Mouse (Mus musculus) embryonic facial prominence, embryonic 14.5 days (tissue): ENCODE measurements around the gene Adipoq. TPM values are rescaled to one million over a fixed set of nuclear protein-coding genes. Genes with fewer than 3 reads are reported as not detected.

Source experiments
- ATAC-seq: fragments of 200-750 bp; cut with Nextera tagmentation; 2 replicates; pipeline ENCODE4 v1.8.0; 2017; ENCODE audit warnings: low read depth, moderate number of reproducible peaks, moderate TSS enrichment
- DNase-seq: peaks from one replicate; pipeline ENCODE4 v3.0.0-alpha.2; 2015; ENCODE audit warnings: low spot score
- H3K27ac ChIP-seq: fragments of 300-500 bp; sonication (generic); replicated peaks from 2 replicates; pipeline ENCODE4 v1.5.1; 2014; ENCODE audit warnings: low read depth, mild to moderate bottlenecking, low read length, moderate library complexity
- H3K27me3 ChIP-seq: fragments of 300-500 bp; sonication (generic); replicated peaks from 2 replicates; pipeline ENCODE4 v1.6.1; 2014; ENCODE audit warnings: low read length; ENCODE audit not compliant: control insufficient read depth, insufficient read depth
- H3K36me3 ChIP-seq: fragments of 300-500 bp; sonication (generic); 2 replicates; pipeline ENCODE4 v1.6.1; 2014; ENCODE audit warnings: low read length, mixed read lengths; ENCODE audit not compliant: control insufficient read depth, insufficient read depth
- H3K4me1 ChIP-seq: fragments of 300-500 bp; sonication (generic); 2 replicates; pipeline ENCODE4 v1.6.1; 2014; ENCODE audit warnings: antibody characterized with exemption, low read length; ENCODE audit not compliant: control insufficient read depth, insufficient read depth
- H3K4me2 ChIP-seq: fragments of 300-500 bp; sonication (generic); 2 replicates; pipeline ENCODE4 v1.6.1; 2014; ENCODE audit warnings: low read depth, mild to moderate bottlenecking, low read length, moderate library complexity, mixed read lengths
- H3K4me3 ChIP-seq: fragments of 300-500 bp; sonication (generic); 2 replicates; pipeline ENCODE4 v1.5.1; 2014; ENCODE audit warnings: low read depth, mild to moderate bottlenecking, low read length
- H3K9ac ChIP-seq: fragments of 300-500 bp; sonication (generic); 2 replicates; pipeline ENCODE4 v1.6.1; 2014; ENCODE audit warnings: low read depth, mild to moderate bottlenecking, low read length, moderate library complexity, mixed read lengths
- H3K9me3 ChIP-seq: fragments of 300-500 bp; sonication (generic); 2 replicates; pipeline ENCODE4 v1.6.1; 2016; ENCODE audit warnings: low read length; ENCODE audit not compliant: control insufficient read depth
- WGBS: fragments of 180-500 bp; shearing (Covaris S2); extraction: QIAGEN DNeasy Blood & Tissue Kit; methylation state at CpG from one replicate; pipeline ENCODE4 v1.1.7; 2014; 5-methylcytosine and 5-hydroxymethylcytosine counted together
- polyA plus RNA-seq: library from polyadenylated mRNA; unstranded; fragments of >200 nt; fragmentation: Nextera tagmentation; extraction: Ambion mirVana; gene quantifications from 2 replicates; pipeline ENCODE4 v1.2.1, GENCODE M21; 2014

The Adipoq gene
- polyA plus RNA-seq, 1 experiment from 2014 or later, result 18.4 TPM

GRCm38 (mm10) chr16:23144326-23144725, 2.0 kb upstream of the Adipoq start:
- Histone ChIP-seq H3K9me3 (no peaks in the 10 kb centered on the region), H3K36me3 (no peaks in the 10 kb centered on the region), H3K4me3 (no peak overlapping the region), H3K4me1 (no peaks in the 10 kb centered on the region), H3K9ac (no peak overlapping the region), H3K27ac (no peak overlapping the region), H3K4me2 (no peak overlapping the region), H3K27me3 (no peaks in the 10 kb centered on the region)
- 74% methylated on average over 7 of the region's 7 CpGs for WGBS
- ATAC-seq (no peak), DNase-seq (peak; percentile 40)

GRCm38 (mm10) chr16:23145211-23145610, 1.1 kb upstream of the Adipoq start:
- H3K4me3 ChIP-seq, result no peak overlapping the region
- no peak overlapping the region for H3K4me2 ChIP-seq
- 77% methylated on average over 5 of the region's 5 CpGs for WGBS

GRCm38 (mm10) chr16:23148936-23149335, 2.6 kb downstream of the Adipoq start:
- Histone ChIP-seq H3K36me3 (no peaks in the 10 kb centered on the region), H3K27me3 (no peaks in the 10 kb centered on the region), H3K27ac (no peak overlapping the region), H3K4me3 (no peak overlapping the region), H3K4me2 (no peak overlapping the region), H3K9me3 (no peaks in the 10 kb centered on the region), H3K4me1 (no peaks in the 10 kb centered on the region), H3K9ac (no peak overlapping the region)
- 53% methylated on average over 2 of the region's 2 CpGs for WGBS
- no peak for ATAC-seq
- no peak for DNase-seq

More at GRCm38 (mm10) chr16:23145211-23145610, 1.1 kb upstream of the Adipoq start:
- Histone ChIP-seq H3K9ac (no peak overlapping the region), H3K27me3 (no peaks in the 10 kb centered on the region), H3K4me1 (no peaks in the 10 kb centered on the region), H3K27ac (no peak overlapping the region), H3K9me3 (no peaks in the 10 kb centered on the region), H3K36me3 (no peaks in the 10 kb centered on the region)
- ATAC-seq (no peak), DNase-seq (no peak)

GRCm38 (mm10) chr16:23149396-23149795, 3.1 kb downstream of the Adipoq start:
- no peak overlapping the region for H3K9ac ChIP-seq
- H3K36me3 ChIP-seq, result no peaks in the 10 kb centered on the region
- no peaks in the 10 kb centered on the region for H3K9me3 ChIP-seq
- DNase-seq, result no peak
- no peaks in the 10 kb centered on the region for H3K4me1 ChIP-seq
- no peak overlapping the region for H3K4me3 ChIP-seq
- no peak for ATAC-seq
- WGBS, result 79% methylated on average over 8 of the region's 8 CpGs
- H3K27ac ChIP-seq, result no peak overlapping the region
- no peaks in the 10 kb centered on the region for H3K27me3 ChIP-seq
- H3K4me2 ChIP-seq, result no peak overlapping the region

GRCm38 (mm10) chr16:23151423-23151822, 5.1 kb downstream of the Adipoq start:
- Histone ChIP-seq H3K27me3 (no peaks in the 10 kb centered on the region), H3K36me3 (no peaks in the 10 kb centered on the region)
- 20% methylated on average over 2 of the region's 2 CpGs for WGBS

GRCm38 (mm10) chr16:23154261-23154660, 7.9 kb downstream of the Adipoq start:
- WGBS, result 78% methylated on average over 5 of the region's 5 CpGs

More at GRCm38 (mm10) chr16:23151423-23151822, 5.1 kb downstream of the Adipoq start:
- no peak overlapping the region for H3K4me2 ChIP-seq
- ATAC-seq (peak; percentile 74; the same call in 1 of the 2 replicates), DNase-seq (peak; percentile 77)
- no peak overlapping the region for H3K27ac ChIP-seq
- no peak overlapping the region for H3K9ac ChIP-seq
- no peaks in the 10 kb centered on the region for H3K9me3 ChIP-seq
- H3K4me1 ChIP-seq, result no peaks in the 10 kb centered on the region
- no peak overlapping the region for H3K4me3 ChIP-seq

GRCm38 (mm10) chr16:23157013-23157412, 10.7 kb downstream of the Adipoq start:
- no peak overlapping the region for H3K4me2 ChIP-seq
- H3K9me3 ChIP-seq, result no peaks in the 10 kb centered on the region
- H3K4me3 ChIP-seq, result no peak overlapping the region
- 92% methylated on average over 13 of the region's 13 CpGs for WGBS
- ATAC-seq (no peak), DNase-seq (no peak)
- H3K9ac ChIP-seq, result no peak overlapping the region
- H3K27me3 ChIP-seq, result no peaks in the 10 kb centered on the region
- no peak overlapping the region for H3K27ac ChIP-seq
- no peaks in the 10 kb centered on the region for H3K4me1 ChIP-seq
- H3K36me3 ChIP-seq, result no peaks in the 10 kb centered on the region

More at GRCm38 (mm10) chr16:23154261-23154660, 7.9 kb downstream of the Adipoq start:
- Histone ChIP-seq H3K9me3 (no peaks in the 10 kb centered on the region), H3K4me1 (no peaks in the 10 kb centered on the region), H3K27me3 (no peaks in the 10 kb centered on the region), H3K36me3 (no peaks in the 10 kb centered on the region), H3K4me3 (no peak overlapping the region), H3K4me2 (no peak overlapping the region), H3K27ac (no peak overlapping the region), H3K9ac (no peak overlapping the region)
- no peak for ATAC-seq
- no peak for DNase-seq

GRCm38 (mm10) chr16:23158292-23158691, 12.0 kb downstream of the Adipoq start:
- 85% methylated on average over 7 of the region's 7 CpGs for WGBS
- no peaks in the 10 kb centered on the region for H3K36me3 ChIP-seq
- H3K4me1 ChIP-seq, result no peaks in the 10 kb centered on the region
- ATAC-seq (no peak), DNase-seq (no peak)
- H3K27ac ChIP-seq, result no peak overlapping the region
- no peaks in the 10 kb centered on the region for H3K27me3 ChIP-seq
- H3K4me3 ChIP-seq, result no peak overlapping the region
- no peak overlapping the region for H3K9ac ChIP-seq
- H3K4me2 ChIP-seq, result no peak overlapping the region
- H3K9me3 ChIP-seq, result no peaks in the 10 kb centered on the region

GRCm38 (mm10) chr16:23158957-23159356, 12.6 kb downstream of the Adipoq start:
- Histone ChIP-seq H3K36me3 (no peaks in the 10 kb centered on the region), H3K27ac (no peak overlapping the region), H3K4me2 (no peak overlapping the region), H3K27me3 (no peaks in the 10 kb centered on the region), H3K4me3 (no peak overlapping the region), H3K4me1 (no peaks in the 10 kb centered on the region), H3K9me3 (no peaks in the 10 kb centered on the region), H3K9ac (no peak overlapping the region)
- DNase-seq, result no peak
- WGBS, result 62% methylated on average over 2 of the region's 2 CpGs
- ATAC-seq, result no peak
